Mouse (Mus musculus) kidney, embryonic 14.5 days (tissue): ENCODE results near the gene Dnajb1. TPM values are rescaled to one million over a fixed set of nuclear protein-coding genes. Genes with fewer than 3 reads are reported as not detected.

Experiments used
- polyA plus RNA-seq: library from polyadenylated mRNA; unstranded; fragments of >200 nt; fragmentation: Nextera tagmentation; extraction: Ambion mirVana; gene quantifications from 2 replicates; pipeline ENCODE4 v1.2.1, GENCODE M21; 2014

The Dnajb1 gene
- polyA plus RNA-seq, 1 experiment from 2014 or later = 48.9 TPM

Other genes starting within 250 kb of the Dnajb1 start
- 0.04 and 0.20 TPM in 2 replicates for gene Clgn, start 218.3 kb upstream of the Dnajb1 start, polyA plus RNA-seq
- gene Scoc, start 149.8 kb upstream of the Dnajb1 start, polyA plus RNA-seq = 117 and 132 TPM in 2 replicates
- not detected in 2 replicates for gene Olfr370, start 72.4 kb upstream of the Dnajb1 start, polyA plus RNA-seq
- gene Ndufb7, start 41.5 kb upstream of the Dnajb1 start, polyA plus RNA-seq = 348 and 423 TPM in 2 replicates
- gene Tecr, start 222 bp upstream of the Dnajb1 start, polyA plus RNA-seq = 661 and 682 TPM in 2 replicates
- gene Gipc1, start 44.5 kb downstream of the Dnajb1 start, polyA plus RNA-seq = 168 and 210 TPM in 2 replicates
- 0.97 and 1.3 TPM in 2 replicates for gene Ptger1, start 58.5 kb downstream of the Dnajb1 start, polyA plus RNA-seq
- 23.8 and 36.1 TPM in 2 replicates for gene Pkn1, start 91.0 kb downstream of the Dnajb1 start, polyA plus RNA-seq
- 193 and 194 TPM in 2 replicates for gene Ddx39, start 107.0 kb downstream of the Dnajb1 start, polyA plus RNA-seq
- gene Adgre5, start 133.1 kb downstream of the Dnajb1 start, polyA plus RNA-seq = 18.6 and 30.9 TPM in 2 replicates